Mouse (Mus musculus): ENCODE results near the gene Bcl2l11.

- no peak for TF ChIP-seq CTCF (IDR thresholded peaks at IDR 0.05; ENCODE audit: control insufficient read depth, insufficient read depth, insufficient read length)
- TF ChIP-seq CEBPB (IDR thresholded peaks at IDR 0.05; ENCODE audit: low read depth): no peak
- TF ChIP-seq MAX (IDR thresholded peaks at IDR 0.05): no peak
- no peak for TF ChIP-seq USF1 (IDR thresholded peaks at IDR 0.05; ENCODE audit: low read depth)
- no peak for TF ChIP-seq MYOG (IDR thresholded peaks at IDR 0.05; ENCODE audit: control insufficient read depth, extremely low read depth, insufficient read length)
Observed at GRCm38 (mm10) chr2:128118971-128119370, 6.9 kb upstream of the Bcl2l11 start.
